Mouse (Mus musculus) ovary, adult 18-20 months (tissue): ENCODE data around the gene Chrna5.
A peak's percentile ranks its signal among the peaks of the same experiment; 100 is the strongest.
"Not testable (repeated sequence)": the region's sequence is repeated elsewhere in the genome, so short reads cannot be mapped to it uniquely, and the experiment has no call there.

Source experiments
- DNase-seq: peaks from one replicate; pipeline ENCODE4 v3.0.0; 2022; ENCODE audit warnings: low spot score, mixed read lengths

Chrna5 gene

GRCm38 (mm10) chr9:54980674-54981073, at the start of gene Chrna5:
Chrna5 (plus strand) TSS chr9:54980880.
- DNase-seq = no peak

- DNase-seq = no peak
These were observed 48.9 kb upstream of the Chrna5 start for GRCm38 (mm10) chr9:54931765-54932164.

- no peak for DNase-seq
These were observed 48.3 kb upstream of the Chrna5 start for GRCm38 (mm10) chr9:54932379-54932778.

GRCm38 (mm10) chr9:54942071-54942470, 38.6 kb upstream of the Chrna5 start:
- no peak for DNase-seq

GRCm38 (mm10) chr9:54944467-54944866, 36.2 kb upstream of the Chrna5 start:
- no peak for DNase-seq

- DNase-seq = no peak
These were observed 34.4 kb upstream of the Chrna5 start for GRCm38 (mm10) chr9:54946256-54946655.

GRCm38 (mm10) chr9:54949465-54949864, 31.2 kb upstream of the Chrna5 start:
- DNase-seq = no peak

GRCm38 (mm10) chr9:54950162-54950561, 30.5 kb upstream of the Chrna5 start:
- not testable (repeated sequence) for DNase-seq

GRCm38 (mm10) chr9:54950575-54951321, 29.9 kb upstream of the Chrna5 start, which contains the start of the genes Psma4 and AY074887:
Psma4 (plus strand) TSS chr9:54950790.
AY074887 (minus strand) TSS chr9:54950998.
- peak; percentile 86 for DNase-seq

- DNase-seq = no peak
These were observed 19.6 kb upstream of the Chrna5 start for GRCm38 (mm10) chr9:54961059-54961458.

GRCm38 (mm10) chr9:54963669-54964068, 17.0 kb upstream of the Chrna5 start:
- no peak for DNase-seq

GRCm38 (mm10) chr9:54969972-54970637, 10.6 kb upstream of the Chrna5 start:
- no peak for DNase-seq

GRCm38 (mm10) chr9:54981291-54982191, 861 bp downstream of the Chrna5 start:
- no peak for DNase-seq

- no peak for DNase-seq
These were observed 1.7 kb downstream of the Chrna5 start for GRCm38 (mm10) chr9:54982401-54982800.

- DNase-seq = no peak
These were observed 9.7 kb downstream of the Chrna5 start for GRCm38 (mm10) chr9:54990362-54990761.

GRCm38 (mm10) chr9:54994381-54994780, 13.7 kb downstream of the Chrna5 start:
- no peak for DNase-seq

- no peak for DNase-seq
These were observed 15.0 kb downstream of the Chrna5 start for GRCm38 (mm10) chr9:54995645-54996044.

- DNase-seq = no peak
These were observed 22.9 kb downstream of the Chrna5 start for GRCm38 (mm10) chr9:55003609-55004008.

GRCm38 (mm10) chr9:55009692-55010091, 29.0 kb downstream of the Chrna5 start:
- DNase-seq = no peak

- no peak for DNase-seq
These were observed 30.1 kb downstream of the Chrna5 start for GRCm38 (mm10) chr9:55010588-55011350.

GRCm38 (mm10) chr9:55016926-55017325, 36.2 kb downstream of the Chrna5 start:
- no peak for DNase-seq

- no peak for DNase-seq
These were observed 42.6 kb downstream of the Chrna5 start for GRCm38 (mm10) chr9:55023326-55023725.
